Mouse (Mus musculus): ENCODE measurements around the gene Tepsin. TPM values are rescaled to one million over a fixed set of nuclear protein-coding genes. Genes with fewer than 3 reads are reported as not detected.

Tepsin gene
- total RNA-seq, 2 experiments from 2014 or later, result 15.9 to 16.9 TPM

DNA sequence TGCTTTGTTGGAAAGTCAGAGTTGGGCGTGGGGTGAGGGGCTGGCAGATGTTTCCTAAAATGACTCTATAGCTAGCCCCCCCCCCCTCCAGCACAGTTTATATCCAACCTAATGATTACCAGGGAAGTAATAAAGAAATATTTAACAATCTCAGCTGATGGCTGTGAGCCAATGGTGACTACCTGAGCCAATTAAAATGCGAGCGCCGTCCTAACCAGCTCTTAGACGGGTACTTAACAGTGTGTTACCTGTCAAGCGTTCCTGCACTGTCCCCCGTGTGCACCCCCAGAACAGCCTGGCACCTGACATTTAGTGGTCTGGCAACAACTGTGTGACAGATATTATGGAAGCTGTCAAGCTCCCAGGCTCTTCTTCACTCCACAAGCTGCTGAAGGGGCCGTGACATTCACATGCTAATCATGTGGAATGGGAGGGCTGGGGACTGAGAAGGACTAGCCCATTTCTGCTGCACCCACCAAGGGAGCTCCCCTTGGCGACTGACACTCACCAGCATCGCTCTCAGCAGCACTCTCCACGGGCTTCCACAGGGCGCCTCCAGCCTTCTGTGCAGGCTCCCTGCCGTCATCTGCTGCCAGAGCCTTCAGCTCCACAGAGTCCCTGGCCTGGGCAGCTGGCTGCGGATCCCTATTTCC is 11.2 kb upstream of the Tepsin start:
- no peak for DNase-seq (ENCODE audit: extremely low spot score in 1 of 2, low spot score in 2 of 2)
- intact Hi-C loops (cut with DNase I), result loop anchor here (5.0 kb wide), 1 partner anchor 58 kb away; no protein-coding TSS in a partner anchor

DNA sequence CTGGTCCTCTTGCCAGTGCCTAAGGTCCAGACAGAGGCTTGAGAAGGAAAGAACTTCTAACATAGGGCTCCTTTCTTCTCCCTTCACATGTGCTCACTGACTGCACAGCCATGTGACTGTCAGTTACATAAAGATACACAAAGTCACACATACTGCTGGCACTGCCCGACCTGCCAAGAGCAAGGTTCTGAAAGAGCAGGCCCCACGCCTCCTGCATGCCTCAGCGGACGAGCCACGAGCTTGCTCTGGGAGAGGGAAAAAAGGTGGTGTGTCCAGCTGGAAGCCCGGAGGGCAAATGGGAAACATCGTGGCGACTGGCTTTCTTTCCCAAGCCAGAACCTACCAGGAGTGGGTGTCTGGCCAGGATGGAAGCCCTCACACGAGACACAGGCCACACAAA is 9.3 kb upstream of the Tepsin start:
- DNase-seq (ENCODE audit: extremely low spot score in 1 of 2, low spot score in 2 of 2), result no peak
- TF ChIP-seq CTCF (IDR thresholded peaks at IDR 0.05), result no peak
- Histone ChIP-seq H3K4me3 (no peak overlapping the region), H3K27ac (no peak overlapping the region)
- intact Hi-C loops (cut with DNase I), result no loop called here

More for the DNA sequence above, 11.2 kb upstream of the Tepsin start:
- H3K27ac ChIP-seq, result no peak overlapping the region
- no peak overlapping the region for H3K4me3 ChIP-seq
- TF ChIP-seq CTCF (IDR thresholded peaks at IDR 0.05), result no peak

DNA sequence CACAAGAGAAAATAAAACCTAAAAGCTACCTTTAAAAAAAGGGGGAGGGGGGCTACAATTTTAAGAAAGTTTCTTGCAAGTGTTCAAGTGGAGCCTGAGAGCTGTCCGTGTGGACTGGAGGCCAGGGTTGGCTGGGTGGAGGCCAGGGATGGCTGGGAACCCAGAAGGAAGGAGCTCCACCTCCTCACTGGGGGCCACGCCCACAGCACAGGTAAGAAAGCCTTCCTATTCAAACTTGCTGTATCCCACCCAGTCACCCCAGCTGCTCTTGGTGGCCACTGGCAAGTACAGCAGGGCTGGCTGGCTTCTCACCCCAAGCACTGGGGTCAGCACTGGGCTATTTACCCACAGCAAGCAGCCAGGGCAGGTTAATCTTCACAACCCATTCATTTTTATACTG is 8.5 kb upstream of the Tepsin start:
- intact Hi-C loops (cut with DNase I), result no loop called here
- TF ChIP-seq CTCF (IDR thresholded peaks at IDR 0.05), result no peak
- no peak overlapping the region for H3K4me3 ChIP-seq
- H3K27ac ChIP-seq, result no peak overlapping the region
- DNase-seq (ENCODE audit: extremely low spot score in 1 of 2, low spot score in 2 of 2), result no peak

GRCm38 (mm10) chr11:120103431-120103997 is 5.0 kb upstream of the Tepsin start:
- DNase-seq (ENCODE audit: extremely low spot score in 1 of 2, low spot score in 2 of 2), result no peak
- no peak for TF ChIP-seq CTCF (IDR thresholded peaks at IDR 0.05)
- intact Hi-C loops (cut with DNase I), result loop anchor here (5.0 kb wide), 2 partner anchors 171 to 191 kb away; partner anchors contain the start of gene Chmp6
- H3K27ac ChIP-seq, result no peak overlapping the region
- H3K4me3 ChIP-seq, result no peak overlapping the region

DNA sequence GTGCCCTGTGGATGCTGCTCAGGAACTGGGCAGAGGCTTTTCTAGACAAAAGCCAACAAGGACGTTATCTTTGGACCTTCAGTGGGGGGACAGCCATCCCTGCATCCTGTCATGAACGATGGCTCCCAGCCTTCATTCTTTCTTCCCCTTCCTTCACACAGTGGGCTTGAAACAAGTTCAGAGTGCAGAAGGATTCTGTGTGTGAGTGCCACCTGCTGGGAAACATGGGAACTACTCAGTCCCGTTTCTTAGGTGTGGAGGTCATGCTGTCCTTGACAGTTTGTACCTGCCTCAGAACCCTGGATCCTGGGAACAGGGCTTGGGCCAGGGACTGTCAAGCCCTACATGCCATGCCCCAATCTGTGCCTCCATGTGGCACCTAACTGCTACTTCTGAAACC is 2.5 kb upstream of the Tepsin start:
- Histone ChIP-seq H3K4me3 (no peak overlapping the region), H3K27ac (peak overlapping the region; percentile 58; the same call in 1 of the 2 replicates)
- DNase-seq (ENCODE audit: extremely low spot score in 1 of 2, low spot score in 2 of 2), result peak; percentile 65 to 68
- intact Hi-C loops (cut with DNase I), result loop anchor here (5.0 kb wide), 2 partner anchors 169 to 189 kb away; partner anchors contain the start of gene Chmp6
- TF ChIP-seq CTCF (IDR thresholded peaks at IDR 0.05), result peak; percentile 79

DNA sequence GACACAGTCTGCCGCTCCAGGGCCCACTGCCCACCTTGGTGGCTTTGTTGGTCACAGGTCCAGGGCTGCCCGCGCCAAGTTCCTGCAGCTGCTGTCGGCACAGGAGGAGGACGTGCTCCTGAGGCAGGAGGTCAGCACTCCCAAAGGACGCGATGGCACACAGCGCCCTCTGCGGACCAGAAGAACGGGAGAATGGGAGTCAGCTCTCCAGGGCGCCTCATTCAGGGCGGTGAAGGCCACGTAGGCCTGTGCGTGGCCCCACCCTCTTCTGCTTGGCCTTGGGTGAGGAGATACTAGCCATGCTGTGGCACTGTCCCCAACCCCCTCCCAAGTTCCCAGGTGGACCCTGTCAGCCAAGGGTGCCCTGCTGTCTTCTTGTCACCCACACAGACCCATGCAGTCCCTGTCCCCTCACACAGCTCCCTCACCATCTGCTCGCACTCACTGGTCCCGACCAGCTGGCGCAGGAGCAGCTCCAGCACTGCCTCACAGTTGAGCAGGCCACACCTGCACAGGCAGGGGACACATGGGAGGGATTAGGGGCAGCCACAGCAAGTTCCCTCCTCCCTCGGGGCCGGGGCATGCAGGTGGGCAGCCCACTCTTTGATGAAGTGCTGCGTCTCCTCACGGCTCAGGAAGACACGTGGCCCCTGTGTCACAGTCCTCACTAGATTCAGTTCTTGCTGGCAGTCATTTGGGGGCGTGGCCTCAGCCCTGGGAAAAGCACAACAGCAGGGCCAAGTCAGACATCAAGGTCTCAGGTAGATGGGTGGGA is 5.5 kb downstream of the Tepsin start:
- Histone ChIP-seq H3K4me3 (no peak overlapping the region), H3K27ac (no peak overlapping the region)
- intact Hi-C loops (cut with DNase I), result no loop called here
- no peak for DNase-seq (ENCODE audit: extremely low spot score in 1 of 2, low spot score in 2 of 2)
- TF ChIP-seq CTCF (IDR thresholded peaks at IDR 0.05), result no peak

DNA sequence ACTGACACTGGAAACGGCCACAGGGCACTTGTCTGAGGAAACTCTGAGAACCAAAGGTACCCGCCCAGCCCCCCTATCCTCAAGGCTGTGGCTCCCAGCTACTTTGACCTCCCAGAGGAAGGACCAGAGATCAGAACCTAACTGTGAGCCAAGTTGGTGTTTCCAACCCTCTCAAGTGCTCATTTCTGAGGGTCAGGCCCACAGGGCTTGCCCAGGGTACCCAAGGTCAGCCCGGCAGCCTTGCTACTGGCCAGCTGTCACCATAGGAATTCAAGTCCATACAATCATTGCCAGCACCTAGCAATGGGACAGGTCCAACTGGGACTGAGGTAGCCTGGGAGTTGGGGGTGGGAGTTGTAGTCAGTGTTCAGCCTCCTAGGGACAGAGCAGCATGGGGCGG is 7.9 kb downstream of the Tepsin start:
- TF ChIP-seq CTCF (IDR thresholded peaks at IDR 0.05), result no peak
- intact Hi-C loops (cut with DNase I), result no loop called here
- no peak for DNase-seq (ENCODE audit: extremely low spot score in 1 of 2, low spot score in 2 of 2)
- Histone ChIP-seq H3K4me3 (no peak overlapping the region), H3K27ac (no peak overlapping the region)

DNA sequence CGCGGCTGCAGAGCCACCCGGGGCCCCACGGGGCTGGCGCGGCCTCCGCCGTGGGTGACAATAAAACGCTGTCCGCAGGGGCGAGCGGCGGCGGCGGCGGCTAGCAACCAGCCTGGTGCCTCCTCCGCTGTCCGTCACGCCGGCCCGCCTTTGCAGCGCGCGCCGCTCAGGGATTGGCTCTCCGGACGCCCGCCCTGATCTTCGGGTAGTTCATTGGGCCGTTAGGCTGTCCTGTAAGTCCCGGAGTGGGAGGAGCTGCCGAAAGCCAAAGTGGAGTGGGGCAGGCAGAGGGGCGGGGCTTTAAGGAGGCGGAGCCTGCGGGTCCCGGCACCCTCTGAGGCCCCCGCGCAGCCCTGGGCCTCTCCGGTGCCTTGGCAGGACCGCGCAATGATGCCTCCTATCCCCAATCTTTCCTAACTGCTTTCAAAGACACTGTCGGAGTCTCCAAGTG is 11.8 kb downstream of the Tepsin start, which contains the start of gene Cep131:
TSS of gene Cep131 (minus strand) at position 126 of the 451 bp plus-strand sequence.
- peak; percentile 96 to 97 for DNase-seq (ENCODE audit: extremely low spot score in 1 of 2, low spot score in 2 of 2)
- Histone ChIP-seq H3K27ac (peak within 1 kb of the TSS; percentile 97), H3K4me3 (peak within 1 kb of the TSS; percentile 99)
- no peak for TF ChIP-seq CTCF (IDR thresholded peaks at IDR 0.05)
- intact Hi-C loops (cut with DNase I), result no loop called here

GRCm38 (mm10) chr11:120085891-120086627 is 12.5 kb downstream of the Tepsin start:
- TF ChIP-seq CTCF (IDR thresholded peaks at IDR 0.05), result no peak
- Histone ChIP-seq H3K27ac (peak overlapping the region; percentile 97), H3K4me3 (peak overlapping the region; percentile 99)
- intact Hi-C loops (cut with DNase I), result no loop called here
- peak; percentile 28 to 35 for DNase-seq (ENCODE audit: extremely low spot score in 1 of 2, low spot score in 2 of 2)

DNA sequence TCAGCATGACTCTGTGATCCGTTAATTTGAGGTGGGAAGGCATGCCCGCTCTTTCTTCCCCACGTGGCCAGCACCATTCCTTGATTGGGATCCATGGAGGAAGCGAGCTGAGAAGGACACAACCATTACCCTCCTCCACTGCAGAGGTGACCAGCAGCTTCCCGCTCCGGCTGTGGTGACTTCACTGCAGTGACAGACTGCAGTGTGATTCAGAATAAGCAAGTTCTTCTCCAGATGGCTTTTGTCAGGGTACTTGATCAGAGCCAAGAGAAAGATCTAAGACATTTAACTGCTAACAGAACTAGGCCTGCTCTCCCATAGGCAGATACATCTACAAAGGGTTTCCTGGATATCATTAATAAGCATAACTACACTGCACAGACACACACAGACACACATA is 18.2 kb downstream of the Tepsin start:
- no peak overlapping the region for H3K27ac ChIP-seq
- no peak overlapping the region for H3K4me3 ChIP-seq
- intact Hi-C loops (cut with DNase I), result loop anchor here (5.0 kb wide), 1 partner anchor 158 kb away; no protein-coding TSS in a partner anchor
- DNase-seq (ENCODE audit: extremely low spot score in 1 of 2, low spot score in 2 of 2), result no peak
- no peak for TF ChIP-seq CTCF (IDR thresholded peaks at IDR 0.05)

GRCm38 (mm10) chr11:120076191-120076590 is 22.3 kb downstream of the Tepsin start:
- no peak for TF ChIP-seq CTCF (IDR thresholded peaks at IDR 0.05)
- no peak overlapping the region for H3K4me3 ChIP-seq
- DNase-seq (ENCODE audit: extremely low spot score in 1 of 2, low spot score in 2 of 2), result no peak
- intact Hi-C loops (cut with DNase I), result no loop called here
- no peak overlapping the region for H3K27ac ChIP-seq
